Mouse (Mus musculus) forebrain, postnatal 0 days (tissue): ENCODE measurements at regions not wholly inside any gene's neighbourhood (a gene's known extent, or its start where the extent isn't known, plus 50 kb on each side); places are given as distances from the start of the nearest gene placed in this dataset.
A peak's percentile ranks its signal among the peaks of the same experiment; 100 is the strongest.

Experiments
- ATAC-seq: fragments of 200-750 bp; cut with Nextera tagmentation; 2 replicates; pipeline ENCODE4 v1.8.0; 2017; ENCODE audit warnings: mild to moderate bottlenecking, moderate library complexity
- DNase-seq: peaks from one replicate; pipeline ENCODE4 v3.0.0-alpha.2; 2015
- H3K27ac ChIP-seq: fragments of 300-500 bp; sonication (generic); 2 replicates; pipeline ENCODE4 v1.5.1; 2014; ENCODE audit warnings: low read depth, mild to moderate bottlenecking, antibody characterized with exemption, low read length, moderate library complexity, mixed read lengths
- H3K27me3 ChIP-seq: fragments of 300-500 bp; sonication (generic); 2 replicates; pipeline ENCODE4 v1.6.1; 2014; ENCODE audit warnings: mild to moderate bottlenecking, low read length, mixed read lengths; ENCODE audit not compliant: insufficient read depth
- H3K36me3 ChIP-seq: fragments of 300-500 bp; sonication (generic); 2 replicates; pipeline ENCODE4 v1.6.1; 2014; ENCODE audit warnings: mild to moderate bottlenecking, moderate library complexity; ENCODE audit not compliant: insufficient read depth
- H3K4me1 ChIP-seq: fragments of 300-500 bp; sonication (generic); 2 replicates; pipeline ENCODE4 v1.6.1; 2014; ENCODE audit warnings: antibody characterized with exemption; ENCODE audit not compliant: insufficient read depth
- H3K4me2 ChIP-seq: fragments of 300-500 bp; sonication (generic); 2 replicates; pipeline ENCODE4 v1.6.1; 2014; ENCODE audit warnings: low read depth, mild to moderate bottlenecking, moderate library complexity
- H3K4me3 ChIP-seq: fragments of 300-500 bp; sonication (generic); 2 replicates; pipeline ENCODE4 v1.5.1; 2014; ENCODE audit warnings: low read depth, low read length, mixed read lengths
- H3K9ac ChIP-seq: fragments of 300-500 bp; sonication (generic); 2 replicates; pipeline ENCODE4 v1.6.1; 2014; ENCODE audit warnings: mild to moderate bottlenecking
- H3K9me3 ChIP-seq: fragments of 300-500 bp; sonication (generic); 2 replicates; pipeline ENCODE4 v1.6.1; 2016; ENCODE audit warnings: low read length
- CTCF ChIP-seq: sonication (generic); IDR thresholded peaks from 2 replicates; pipeline ENCODE4 v1.5.1; 2016; ENCODE audit warnings: antibody characterized with exemption, control low read depth, low read depth
- WGBS: fragments of 180-500 bp; shearing (Covaris S2); extraction: QIAGEN DNeasy Blood & Tissue Kit; methylation state at CpG from one replicate; pipeline ENCODE4 v1.1.7; 2014; 5-methylcytosine and 5-hydroxymethylcytosine counted together

DNA sequence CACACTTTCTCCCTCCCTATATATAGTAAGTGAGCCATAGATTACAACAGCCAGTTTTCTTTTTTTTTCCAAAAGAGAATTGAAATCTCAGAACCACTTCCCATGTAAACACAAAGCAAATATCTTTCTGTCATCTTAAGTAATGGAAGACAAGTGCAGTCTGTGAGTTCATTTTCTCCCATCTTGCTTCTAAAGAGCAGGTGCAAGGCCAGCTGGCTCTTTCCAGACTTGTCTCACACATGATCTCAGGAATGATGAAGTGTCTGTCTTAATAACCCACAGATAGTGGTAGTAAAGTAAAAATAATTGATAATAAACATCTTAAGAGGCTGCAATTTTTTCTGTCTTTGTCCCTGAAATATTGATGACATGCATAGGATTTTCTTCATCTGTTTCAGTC lies 704.3 kb downstream of the Efnb2 start:
- ATAC-seq (peak; percentile 29; the same call in 1 of the 2 replicates), DNase-seq (peak; percentile 59)
- Histone ChIP-seq H3K36me3 (no peaks in the 10 kb centered on the region), H3K27me3 (no peaks in the 10 kb centered on the region), H3K9ac (no peak overlapping the region), H3K4me1 (no peaks in the 10 kb centered on the region), H3K27ac (no peak overlapping the region), H3K4me3 (no peak overlapping the region), H3K9me3 (no peaks in the 10 kb centered on the region), H3K4me2 (no peak overlapping the region)
- no peak for TF ChIP-seq CTCF

GRCm38 (mm10) chr8:7954851-7955250 lies 706.2 kb downstream of the Efnb2 start:
- DNase-seq (no peak), ATAC-seq (no peak)
- Histone ChIP-seq H3K27ac (no peak overlapping the region), H3K27me3 (no peaks in the 10 kb centered on the region), H3K4me1 (no peaks in the 10 kb centered on the region), H3K9me3 (no peaks in the 10 kb centered on the region), H3K4me2 (no peak overlapping the region), H3K36me3 (no peaks in the 10 kb centered on the region), H3K4me3 (no peak overlapping the region), H3K9ac (no peak overlapping the region)
- TF ChIP-seq CTCF: no peak
- WGBS: 76% methylated on average over 3 of the region's 3 CpGs

- DNase-seq: peak; percentile 50
- WGBS: 25% methylated on average over 10 of the region's 10 CpGs
Observed at GRCm38 (mm10) chr8:7945966-7946775, 714.9 kb downstream of the Efnb2 start.

DNA sequence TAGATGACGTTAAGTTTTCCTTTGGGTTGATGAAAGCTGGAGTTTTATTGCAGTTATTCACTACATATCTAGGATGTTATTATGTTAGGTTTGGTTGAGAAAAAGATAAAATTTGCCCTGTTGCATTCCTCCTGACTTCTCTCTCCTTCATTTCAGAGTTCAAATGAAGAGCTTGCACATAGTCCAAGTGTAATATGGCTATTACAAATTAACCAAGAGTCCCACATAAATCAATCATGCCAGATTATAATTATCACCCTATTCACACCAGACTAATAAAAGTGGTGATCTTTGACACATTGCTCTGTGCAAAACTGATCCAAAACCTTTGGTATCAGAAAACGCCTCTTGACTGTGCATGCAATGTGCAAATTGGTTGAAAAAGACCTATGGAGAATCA lies 724.4 kb downstream of the Efnb2 start:
- Histone ChIP-seq H3K4me1 (no peaks in the 10 kb centered on the region), H3K27ac (no peak overlapping the region), H3K9me3 (no peaks in the 10 kb centered on the region), H3K27me3 (no peaks in the 10 kb centered on the region), H3K4me2 (no peak overlapping the region), H3K36me3 (no peaks in the 10 kb centered on the region), H3K9ac (no peak overlapping the region), H3K4me3 (no peak overlapping the region)
- WGBS: 96% methylated on average over 2 of the region's 2 CpGs
- TF ChIP-seq CTCF: no peak
- DNase-seq: no peak
- ATAC-seq: no peak

More at GRCm38 (mm10) chr8:7945966-7946775, 714.9 kb downstream of the Efnb2 start:
- no peak overlapping the region for H3K9ac ChIP-seq
- peak; percentile 75 for ATAC-seq
- no peak overlapping the region for H3K4me3 ChIP-seq
- no peak overlapping the region for H3K4me2 ChIP-seq
- H3K9me3 ChIP-seq: no peaks in the 10 kb centered on the region
- H3K36me3 ChIP-seq: no peaks in the 10 kb centered on the region
- no peak overlapping the region; the same call in 1 of the 2 replicates for H3K27ac ChIP-seq
- TF ChIP-seq CTCF: no peak
- no peaks in the 10 kb centered on the region for H3K27me3 ChIP-seq
- no peaks in the 10 kb centered on the region for H3K4me1 ChIP-seq

GRCm38 (mm10) chr8:7919416-7919815 lies 741.6 kb downstream of the Efnb2 start:
- H3K4me2 ChIP-seq: no peak overlapping the region
- no peak for TF ChIP-seq CTCF
- no peaks in the 10 kb centered on the region for H3K4me1 ChIP-seq
- ATAC-seq (no peak), DNase-seq (no peak)
- H3K9me3 ChIP-seq: no peaks in the 10 kb centered on the region
- no peak overlapping the region for H3K27ac ChIP-seq
- H3K27me3 ChIP-seq: no peaks in the 10 kb centered on the region
- no peak overlapping the region for H3K4me3 ChIP-seq
- no peaks in the 10 kb centered on the region for H3K36me3 ChIP-seq
- WGBS: 72% methylated on average over 8 of the region's 8 CpGs
- no peak overlapping the region for H3K9ac ChIP-seq

GRCm38 (mm10) chr8:7894338-7894737 lies 766.7 kb downstream of the Efnb2 start:
- no peak overlapping the region for H3K4me2 ChIP-seq
- no peak overlapping the region for H3K9ac ChIP-seq
- H3K4me1 ChIP-seq: no peaks in the 10 kb centered on the region
- no peak overlapping the region for H3K4me3 ChIP-seq
- ATAC-seq: no peak
- no peaks in the 10 kb centered on the region for H3K27me3 ChIP-seq
- no peak overlapping the region for H3K27ac ChIP-seq
- no peaks in the 10 kb centered on the region for H3K36me3 ChIP-seq
- no peaks in the 10 kb centered on the region for H3K9me3 ChIP-seq
- no peak for DNase-seq
- WGBS: 58% methylated on average over 3 of the region's 3 CpGs
- TF ChIP-seq CTCF: no peak

- WGBS: 69% methylated on average over 1 of the region's 1 CpGs
- no peak overlapping the region for H3K9ac ChIP-seq
- ATAC-seq (peak; percentile 69), DNase-seq (peak; percentile 43)
- no peak overlapping the region for H3K4me2 ChIP-seq
- H3K9me3 ChIP-seq: no peaks in the 10 kb centered on the region
- no peaks in the 10 kb centered on the region for H3K27me3 ChIP-seq
- no peak overlapping the region for H3K4me3 ChIP-seq
- H3K4me1 ChIP-seq: no peaks in the 10 kb centered on the region
- TF ChIP-seq CTCF: no peak
- H3K36me3 ChIP-seq: no peaks in the 10 kb centered on the region
- no peak overlapping the region for H3K27ac ChIP-seq
Observed at GRCm38 (mm10) chr8:7853169-7853568, 807.9 kb downstream of the Efnb2 start.
